Mouse (Mus musculus) cerebellum, adult 8-10 months (tissue): Measurements from ENCODE around the gene Olfr996.
"Not testable (repeated sequence)": the region's sequence is repeated elsewhere in the genome, so short reads cannot be mapped to it uniquely, and the experiment has no call there.

Experiments used
- DNase-seq: peaks from one replicate; pipeline ENCODE4 v3.0.0; 2022

Gene Olfr996

GRCm38 (mm10) chr2:85578915-85579314, at the start of gene Olfr996:
Gene Olfr996, plus strand, starts transcription at chr2:85579215.
- DNase-seq: no peak

DNA sequence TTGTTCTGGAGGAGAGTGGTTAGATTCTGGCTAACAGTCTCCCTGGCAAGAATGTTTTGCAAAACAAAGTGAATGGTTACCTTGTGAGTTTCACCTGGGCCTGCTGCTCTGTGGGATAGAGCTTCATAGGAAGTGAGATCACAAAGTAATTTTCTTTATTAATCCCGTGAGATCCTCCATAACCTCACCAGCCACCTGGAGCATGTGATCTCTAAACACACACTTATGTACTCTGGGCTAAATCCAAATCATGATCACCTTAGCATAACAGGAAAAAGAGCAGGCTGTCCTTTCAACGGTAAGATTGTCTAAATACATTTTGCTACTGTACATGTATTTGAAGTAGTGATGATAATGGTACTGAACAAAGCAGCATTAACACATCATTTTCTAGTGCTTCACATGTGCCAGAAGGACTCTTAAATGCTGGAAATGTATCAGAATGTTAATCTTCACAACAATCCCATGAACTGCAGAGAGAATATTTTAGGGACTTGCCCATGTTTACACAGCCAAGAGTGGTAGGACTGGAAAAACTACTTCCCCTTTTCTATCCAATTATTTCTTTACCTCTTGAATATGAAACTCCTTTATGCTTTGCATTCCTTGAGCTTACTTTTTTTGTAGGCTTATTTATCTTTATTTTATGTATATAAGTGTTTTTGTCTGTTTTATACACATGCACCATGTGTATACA, 46.8 kb upstream of the Olfr996 start:
- no peak for DNase-seq

DNA sequence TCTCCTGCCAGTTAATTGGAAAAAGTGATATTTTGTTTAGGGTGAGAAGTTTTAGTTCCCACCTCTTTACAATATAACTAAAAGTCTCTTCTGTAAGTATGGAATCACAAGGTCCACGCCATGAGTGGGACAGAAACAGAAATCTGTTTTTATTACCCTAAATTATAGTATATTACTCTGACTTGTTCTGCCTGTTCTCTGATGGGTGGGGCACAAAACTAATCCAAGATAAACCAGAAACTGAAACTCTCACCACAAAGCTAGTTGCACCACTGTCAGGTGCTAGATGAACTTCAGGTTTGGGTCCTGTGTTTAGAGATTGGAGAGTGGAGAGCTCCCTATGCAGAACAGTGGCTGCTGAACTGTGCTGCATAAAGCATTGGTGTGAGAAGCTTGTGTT, 45.1 kb upstream of the Olfr996 start:
- DNase-seq: no peak

DNA sequence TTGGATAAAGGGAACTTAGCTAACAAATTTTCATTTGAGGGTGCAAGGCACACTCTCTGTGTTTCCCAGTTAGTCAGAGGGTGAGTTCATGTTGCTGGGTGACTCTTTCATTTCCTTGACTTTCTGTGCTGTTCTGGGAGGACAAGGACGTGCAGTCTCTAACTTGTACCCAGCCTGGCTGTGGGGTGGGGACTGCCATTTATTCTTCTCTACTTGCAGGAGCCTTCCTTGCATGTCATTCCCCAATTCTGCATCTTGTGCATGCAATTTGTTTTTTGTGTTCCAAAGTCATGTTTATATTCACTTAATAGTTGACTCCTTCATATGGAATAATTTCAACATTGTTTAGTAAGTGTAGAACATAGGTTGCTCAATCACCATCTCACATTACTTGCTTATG, 24.2 kb upstream of the Olfr996 start:
- no peak for DNase-seq

DNA sequence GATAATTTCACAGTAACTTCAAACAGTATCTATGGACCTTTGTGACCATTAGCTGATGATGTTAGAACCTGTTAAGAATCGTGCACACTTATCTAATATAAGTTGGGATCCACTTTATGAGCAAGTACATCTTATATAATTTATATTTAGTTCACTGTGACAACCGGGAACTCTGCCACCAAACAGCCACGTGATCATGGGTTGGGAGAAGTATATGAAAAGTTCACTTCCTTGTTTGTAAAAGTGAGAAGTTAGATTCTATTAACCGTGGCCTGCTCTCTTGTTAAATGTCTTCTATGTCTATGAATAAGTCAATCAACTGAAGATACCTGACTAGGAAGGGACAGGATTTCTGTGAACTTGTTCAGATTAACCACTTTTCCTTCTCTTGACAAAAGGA, 18.8 kb upstream of the Olfr996 start:
- DNase-seq: no peak

- DNase-seq: peak; percentile 10
Observed at GRCm38 (mm10) chr2:85561187-85561586, 17.8 kb upstream of the Olfr996 start.

DNA sequence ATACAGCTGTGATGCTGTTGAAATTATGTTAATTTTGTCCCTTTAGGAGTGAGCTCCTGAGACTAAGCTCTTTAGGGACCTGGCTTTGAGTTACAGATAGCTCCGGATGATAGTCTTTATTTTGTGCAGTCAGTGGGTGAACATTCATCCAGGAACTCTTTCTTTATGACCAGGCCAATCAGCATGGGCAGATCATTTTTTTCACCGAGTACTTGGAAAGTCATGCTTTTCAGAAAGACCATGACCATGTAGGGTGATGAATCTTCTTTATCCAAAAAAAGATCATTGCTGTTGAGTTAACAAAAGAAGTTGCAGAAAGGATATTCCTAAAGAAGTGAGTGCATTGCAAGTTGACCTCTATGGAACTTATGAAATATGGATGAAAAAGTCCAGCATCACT, 9.6 kb downstream of the Olfr996 start, which contains the start of gene Olfr998:
Olfr998 (plus strand) TSS at position 301 of the 400 bp plus-strand sequence.
- DNase-seq: not testable (repeated sequence)

- DNase-seq: no peak
Observed at GRCm38 (mm10) chr2:85611803-85612202, 32.8 kb downstream of the Olfr996 start, which contains the start of gene Olfr1000. Gene Olfr1000, minus strand, starts transcription at chr2:85611903.
